1 mouse cellular context compared by ENCODE assay signal in genomic region chr9:53435830-53436570, GRCm38 (mm10).
A peak's percentile ranks its signal among the peaks of the same experiment; 100 is the strongest.
TF ChIP-seq lines count a peak whose summit lies in the region.

No protein-coding gene starts in this region.

TF ChIP-seq in CH12.LX, 34 proteins besides CTCF, POLR2A, EP300 and RAD21 (continued from another document):
- TF ChIP-seq JUND (conservative IDR thresholded peaks at IDR 0.05; ENCODE audit: low read depth, low read length) (0 out of 2 replicates have a peak, but pooled peaks have one; percentile 12), MAX (IDR thresholded peaks at IDR 0.05; ENCODE audit: low read length) (no peak), MXI1 (IDR thresholded peaks at IDR 0.05; ENCODE audit: low read depth, low read length) (no peak), TCF12 (IDR thresholded peaks at IDR 0.05; ENCODE audit: low read depth, low read length) (no peak), PAX5 (IDR thresholded peaks at IDR 0.05; ENCODE audit: low read length) (no peak), IRF4 (IDR thresholded peaks at IDR 0.05; ENCODE audit: low read depth, low read length) (peak; percentile 83)
TF ChIP-seq in CH12.LX: peak in this region for 7.
